Mouse (Mus musculus): ENCODE results near the gene Apom.

DNA sequence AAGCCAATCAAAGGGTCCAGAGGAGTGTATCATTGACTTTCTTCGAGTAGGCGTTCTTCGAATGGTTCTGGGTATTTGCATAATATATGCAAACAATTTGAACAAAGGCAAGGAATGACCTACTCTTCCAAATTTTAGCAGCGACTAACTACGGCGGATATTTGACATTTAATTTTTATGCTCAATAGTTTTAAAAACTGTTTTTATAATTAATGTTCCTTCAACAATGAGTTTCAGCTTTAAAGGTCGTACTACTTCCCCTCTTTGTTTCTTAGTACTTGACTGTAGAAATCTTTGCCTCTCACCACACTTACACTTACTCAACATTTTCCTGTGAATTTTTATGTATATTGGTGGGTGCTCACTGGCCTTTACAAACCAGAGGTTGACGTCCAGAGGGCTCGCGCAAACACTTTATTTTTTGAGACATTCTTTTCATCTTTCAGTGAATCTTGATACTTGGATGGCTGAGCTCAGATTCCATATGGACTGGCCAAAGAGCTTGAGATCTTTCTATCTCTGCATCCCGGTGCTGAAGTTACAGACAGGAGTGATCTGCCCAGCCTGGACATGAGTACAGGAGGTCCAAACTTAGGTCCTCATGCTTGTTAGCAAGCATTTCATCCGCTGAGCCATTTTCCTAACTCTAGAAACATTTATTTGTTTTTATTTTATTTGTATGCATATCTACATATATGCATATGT lies 33.8 kb upstream of the Apom start:
- TF ChIP-seq CTCF (IDR thresholded peaks at IDR 0.05; ENCODE audit: extremely low read depth, insufficient read depth, insufficient read length, insufficient replicate concordance) (no peak), POLR2A (IDR thresholded peaks at IDR 0.05; ENCODE audit: low read depth, low read length) (no peak)

Data from spleen, adult 2 months (tissue).